Mouse (Mus musculus) heart, adult 18-20 months (tissue): ENCODE results near the gene Erbb4. TPM values are rescaled to one million over a fixed set of nuclear protein-coding genes. Genes with fewer than 3 reads are reported as not detected.
A peak's percentile ranks its signal among the peaks of the same experiment; 100 is the strongest.

ENCODE experiments used
- DNase-seq, 2 experiments: peaks; one replicate each; pipeline ENCODE4 v3.0.0; 2021 to 2022; ENCODE audit warnings: mixed read lengths in 1 of 2
- long read RNA-seq, 2 experiments: library from polyadenylated mRNA; stranded (forward); transcript quantifications; one replicate each; pipeline ENCODE4 v2.0.0; 2021
- total RNA-seq, 2 experiments: library from RNA; stranded (reverse); gene quantifications; 2 replicates each; pipeline ENCODE4 v1.2.3; 2021

The Erbb4 gene
- total RNA-seq, result 10 to 100 TPM; 11.4 to 12.4 TPM
- long read RNA-seq, experiment 1, result 0 reads
- long read RNA-seq, experiment 2, result 0 reads

GRCm38 (mm10) chr1:69107485-69108158 lies at the start of gene Erbb4:
Gene Erbb4, minus strand, starts transcription at chr1:69108059.
- DNase-seq, result peak; percentile 4 to 34

- DNase-seq, result no peak
These were observed 49.5 kb upstream of the Erbb4 start for GRCm38 (mm10) chr1:69157346-69157745.

GRCm38 (mm10) chr1:69141341-69141740 lies 33.5 kb upstream of the Erbb4 start:
- no peak for DNase-seq

- no peak for DNase-seq
These were observed 31.6 kb upstream of the Erbb4 start for GRCm38 (mm10) chr1:69139519-69139868.

GRCm38 (mm10) chr1:69138856-69139518 lies 31.1 kb upstream of the Erbb4 start:
- DNase-seq, result peak; percentile 27 to 69

- DNase-seq, result no peak
These were observed 16.4 kb upstream of the Erbb4 start for GRCm38 (mm10) chr1:69124147-69124848.

GRCm38 (mm10) chr1:69118249-69118938 lies 10.5 kb upstream of the Erbb4 start:
- DNase-seq, result peak in 1 of 2 experiments; percentile 21

GRCm38 (mm10) chr1:69108159-69108925 lies 483 bp upstream of the Erbb4 start:
- peak; percentile 54 to 66 for DNase-seq

- peak; percentile 52 to 66 for DNase-seq
These were observed 860 bp downstream of the Erbb4 start for GRCm38 (mm10) chr1:69106937-69107461.

- peak in 1 of 2 experiments; percentile 49 for DNase-seq
These were observed 1.5 kb downstream of the Erbb4 start for GRCm38 (mm10) chr1:69106322-69106761.

GRCm38 (mm10) chr1:69105493-69106321 lies 2.2 kb downstream of the Erbb4 start:
- DNase-seq, result peak; percentile 73 to 74

- peak; percentile 9 to 40 for DNase-seq
These were observed 2.8 kb downstream of the Erbb4 start for GRCm38 (mm10) chr1:69105096-69105492.

- no peak for DNase-seq
These were observed 4.6 kb downstream of the Erbb4 start for GRCm38 (mm10) chr1:69103211-69103706.

GRCm38 (mm10) chr1:69101670-69102069 lies 6.2 kb downstream of the Erbb4 start:
- no peak for DNase-seq

- no peak for DNase-seq
These were observed 14.8 kb downstream of the Erbb4 start for GRCm38 (mm10) chr1:69093052-69093451.

- no peak for DNase-seq
These were observed 18.5 kb downstream of the Erbb4 start for GRCm38 (mm10) chr1:69089331-69089730.

- DNase-seq, result peak; percentile 18 to 25
These were observed 22.1 kb downstream of the Erbb4 start for GRCm38 (mm10) chr1:69085753-69086152.

GRCm38 (mm10) chr1:69048918-69049317 lies 58.9 kb downstream of the Erbb4 start:
- no peak for DNase-seq

- no peak for DNase-seq
These were observed 61.5 kb downstream of the Erbb4 start for GRCm38 (mm10) chr1:69046228-69046978.
